Mouse (Mus musculus): ENCODE measurements around the gene Taf12.

The Taf12 gene

GRCm38 (mm10) chr4:132309849-132310472 is 35.8 kb downstream of the Taf12 start:
- DNase-seq (ENCODE audit: extremely low read depth, low read depth, low spot score) = peak; percentile 33

- DNase-seq (ENCODE audit: extremely low read depth, low read depth, low spot score) = no peak
These were observed 37.0 kb downstream of the Taf12 start for GRCm38 (mm10) chr4:132311209-132311608.

GRCm38 (mm10) chr4:132311801-132312200 is 37.6 kb downstream of the Taf12 start:
- DNase-seq (ENCODE audit: extremely low read depth, low read depth, low spot score) = no peak

GRCm38 (mm10) chr4:132312627-132313026 is 38.5 kb downstream of the Taf12 start:
- no peak for DNase-seq (ENCODE audit: extremely low read depth, low read depth, low spot score)

- no peak for DNase-seq (ENCODE audit: extremely low read depth, low read depth, low spot score)
These were observed 41.5 kb downstream of the Taf12 start for GRCm38 (mm10) chr4:132315711-132316110.

GRCm38 (mm10) chr4:132326481-132326880 is 52.3 kb downstream of the Taf12 start:
- no peak for DNase-seq (ENCODE audit: extremely low read depth, low read depth, low spot score)

- no peak for DNase-seq (ENCODE audit: extremely low read depth, low read depth, low spot score)
These were observed 54.3 kb downstream of the Taf12 start for GRCm38 (mm10) chr4:132328391-132328982.

- DNase-seq (ENCODE audit: extremely low read depth, low read depth, low spot score) = no peak
These were observed 55.1 kb downstream of the Taf12 start, which contains the start of gene Trnau1ap for GRCm38 (mm10) chr4:132329115-132329834. Trnau1ap (minus strand) TSS chr4:132329538.

- peak; percentile 36 for DNase-seq (ENCODE audit: extremely low read depth, low read depth, low spot score)
These were observed 55.7 kb downstream of the Taf12 start for GRCm38 (mm10) chr4:132329835-132330354.

- no peak for DNase-seq (ENCODE audit: extremely low read depth, low read depth, low spot score)
These were observed 57.8 kb downstream of the Taf12 start for GRCm38 (mm10) chr4:132331960-132332359.

GRCm38 (mm10) chr4:132332880-132333279 is 58.7 kb downstream of the Taf12 start:
- no peak for DNase-seq (ENCODE audit: extremely low read depth, low read depth, low spot score)

- DNase-seq (ENCODE audit: extremely low read depth, low read depth, low spot score) = no peak
These were observed 64.8 kb downstream of the Taf12 start for GRCm38 (mm10) chr4:132338943-132339342.

- no peak for DNase-seq (ENCODE audit: extremely low read depth, low read depth, low spot score)
These were observed 67.3 kb downstream of the Taf12 start for GRCm38 (mm10) chr4:132341451-132341850.

GRCm38 (mm10) chr4:132344403-132345134 is 70.4 kb downstream of the Taf12 start:
- DNase-seq (ENCODE audit: extremely low read depth, low read depth, low spot score) = no peak
